Mouse (Mus musculus) bone marrow macrophage, adult 2 months (primary cell): Measurements from ENCODE around the gene Cfap43.

Experiments used
- CTCF ChIP-seq: IDR thresholded peaks from 2 replicates; pipeline ENCODE4 v1.5.1; 2012; ENCODE audit warnings: low read depth, mild to moderate bottlenecking, low read length, moderate library complexity
- POLR2A ChIP-seq: IDR thresholded peaks from 2 replicates; pipeline ENCODE4 v1.6.1; 2012; ENCODE audit warnings: mild to moderate bottlenecking, low read depth, low read length, borderline replicate concordance

- TF ChIP-seq POLR2A (no peak), CTCF (no peak)
These were observed 33.8 kb downstream of the Cfap43 start for GRCm38 (mm10) chr19:47885191-47885743.
